Mouse (Mus musculus): ENCODE results near the gene Kncn.

DNA sequence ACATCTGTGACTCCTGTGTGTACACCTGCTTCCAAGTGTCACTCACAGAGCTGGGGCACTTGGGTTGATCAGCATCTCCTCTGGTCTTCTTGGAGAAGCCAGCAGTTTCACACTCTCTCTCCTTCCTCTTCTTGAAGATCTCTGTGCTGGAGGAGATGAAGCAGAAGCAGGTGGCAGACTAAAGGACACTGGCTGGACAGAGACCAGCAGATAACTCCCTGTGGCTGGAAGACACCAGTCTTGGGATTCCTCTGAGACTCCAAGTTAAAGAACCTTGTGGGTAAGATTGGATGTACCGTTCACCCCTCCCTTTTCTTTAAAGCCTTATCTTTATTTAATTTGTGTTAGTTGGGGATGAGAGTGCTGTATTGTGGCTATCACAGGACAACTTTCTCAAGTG, 36.1 kb upstream of the Kncn start:
- TF ChIP-seq CTCF (IDR thresholded peaks at IDR 0.05; ENCODE audit: low read depth) (no peak), EP300 (IDR thresholded peaks at IDR 0.05; ENCODE audit: low read depth) (peak; percentile 23; the same call in 1 of the 2 replicates)

Data from liver, postnatal 0 days (tissue).